Mouse (Mus musculus) heart, embryonic 12.5 days (tissue): ENCODE results near the gene Rrp1. TPM values are rescaled to one million over a fixed set of nuclear protein-coding genes. Genes with fewer than 3 reads are reported as not detected.

Experiments
- ATAC-seq: fragments of 200-750 bp; cut with Nextera tagmentation; 2 replicates; pipeline ENCODE4 v1.8.0; 2017; ENCODE audit warnings: moderate TSS enrichment, moderate library complexity; ENCODE audit not compliant: insufficient number of reproducible peaks, low FRiP score
- H3K27ac ChIP-seq: fragments of 300-500 bp; sonication (generic); 2 replicates; pipeline ENCODE4 v1.5.1; 2016; ENCODE audit warnings: mild to moderate bottlenecking, moderate library complexity; ENCODE audit not compliant: poor library complexity, severe bottlenecking
- H3K27me3 ChIP-seq: fragments of 300-500 bp; sonication (generic); replicated peaks from 2 replicates; pipeline ENCODE4 v1.6.1; 2016; ENCODE audit warnings: mild to moderate bottlenecking, moderate library complexity
- H3K36me3 ChIP-seq: fragments of 300-500 bp; sonication (generic); 2 replicates; pipeline ENCODE4 v1.6.1; 2016; ENCODE audit warnings: mild to moderate bottlenecking, moderate library complexity
- H3K4me1 ChIP-seq: fragments of 300-500 bp; sonication (generic); replicated peaks from 2 replicates; pipeline ENCODE4 v1.6.1; 2016; ENCODE audit warnings: mild to moderate bottlenecking
- H3K4me2 ChIP-seq: fragments of 300-500 bp; sonication (generic); 2 replicates; pipeline ENCODE4 v1.6.1; 2016; ENCODE audit warnings: mild to moderate bottlenecking, moderate library complexity
- H3K4me3 ChIP-seq: fragments of 300-500 bp; sonication (generic); 2 replicates; pipeline ENCODE4 v1.5.1; 2016; ENCODE audit warnings: mild to moderate bottlenecking
- H3K9ac ChIP-seq: fragments of 300-500 bp; sonication (generic); 2 replicates; pipeline ENCODE4 v1.6.1; 2016; ENCODE audit warnings: mild to moderate bottlenecking, moderate library complexity
- H3K9me3 ChIP-seq: fragments of 300-500 bp; sonication (generic); replicated peaks from 2 replicates; pipeline ENCODE4 v1.6.1; 2016; ENCODE audit warnings: mild to moderate bottlenecking, moderate library complexity
- WGBS: fragments of 180-500 bp; shearing (Covaris S2); methylation state at CpG from one replicate; pipeline ENCODE4 v1.1.7; 2016; 5-methylcytosine and 5-hydroxymethylcytosine counted together
- polyA plus RNA-seq: library from polyadenylated mRNA; unstranded; fragments of >200 nt; fragmentation: Nextera tagmentation; extraction: Ambion mirVana; gene quantifications from 2 replicates; pipeline ENCODE4 v1.2.1, GENCODE M21; 2016

The Rrp1 gene
- polyA plus RNA-seq, 1 experiment from 2014 or later = 232 TPM

DNA sequence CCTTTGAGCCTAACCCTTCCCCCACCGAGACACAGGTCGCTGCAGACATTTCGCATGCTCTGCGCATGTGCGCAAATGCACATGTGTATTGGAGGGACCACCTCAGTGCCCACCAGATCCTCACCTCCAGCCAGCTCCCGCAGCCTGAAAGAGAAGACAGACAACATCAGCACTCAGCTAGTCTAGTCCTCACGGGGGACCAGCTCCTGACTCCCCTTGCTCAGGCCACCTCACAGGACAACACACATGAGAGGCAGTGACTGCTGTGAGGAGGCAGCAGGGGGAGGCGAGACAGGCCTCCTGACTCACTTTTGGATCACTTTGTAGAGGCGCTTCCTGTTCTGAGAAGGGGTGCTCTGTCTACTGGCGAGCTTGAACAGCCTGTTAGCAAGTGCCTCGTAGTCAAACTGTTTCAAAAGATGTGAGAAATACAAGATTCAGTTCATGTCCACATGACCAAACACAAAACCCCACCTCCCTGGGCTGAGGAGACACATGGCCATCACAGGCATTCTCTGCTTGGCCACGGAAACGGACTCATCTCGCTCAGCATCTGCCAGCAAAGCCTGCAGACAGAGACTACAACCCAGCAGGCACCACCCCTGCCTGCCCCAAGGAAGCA is 10.4 kb downstream of the Rrp1 start:
- H3K4me3 ChIP-seq = no peak overlapping the region
- H3K36me3 ChIP-seq = peaks cover 76% of the 10 kb centered on the region
- H3K4me1 ChIP-seq = peaks cover 30% of the 10 kb centered on the region
- no peak overlapping the region for H3K27ac ChIP-seq
- WGBS = 91% methylated on average over 14 of the region's 14 CpGs
- no peaks in the 10 kb centered on the region for H3K27me3 ChIP-seq
- no peak overlapping the region for H3K4me2 ChIP-seq
- H3K9ac ChIP-seq = no peak overlapping the region
- ATAC-seq = no peak
- H3K9me3 ChIP-seq = no peaks in the 10 kb centered on the region

DNA sequence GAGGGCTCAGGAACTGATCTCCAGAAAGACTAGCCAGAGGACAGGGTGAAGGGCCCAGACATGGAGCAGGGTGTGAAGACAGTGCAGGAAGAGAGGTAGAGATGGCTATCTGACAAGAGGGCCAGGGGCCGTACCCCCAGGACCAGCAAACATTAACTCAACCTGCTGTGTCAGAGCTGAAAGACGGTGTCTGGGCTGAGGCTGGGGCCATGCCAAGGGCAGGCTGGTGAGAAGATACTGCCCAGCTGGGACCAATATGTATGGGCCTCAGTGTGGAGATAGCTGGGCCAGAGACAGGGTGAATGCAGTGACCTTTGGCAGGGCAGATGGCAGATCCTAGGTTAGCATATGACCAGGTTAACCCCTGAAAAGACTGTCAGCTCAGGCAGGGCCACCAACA is 11.7 kb downstream of the Rrp1 start:
- Histone ChIP-seq H3K9ac (no peak overlapping the region), H3K4me1 (peaks cover 32% of the 10 kb centered on the region), H3K27ac (no peak overlapping the region), H3K36me3 (peaks cover 63% of the 10 kb centered on the region), H3K4me2 (no peak overlapping the region), H3K4me3 (no peak overlapping the region), H3K27me3 (no peaks in the 10 kb centered on the region), H3K9me3 (no peaks in the 10 kb centered on the region)
- no peak for ATAC-seq
- 87% methylated on average over 2 of the region's 2 CpGs for WGBS

DNA sequence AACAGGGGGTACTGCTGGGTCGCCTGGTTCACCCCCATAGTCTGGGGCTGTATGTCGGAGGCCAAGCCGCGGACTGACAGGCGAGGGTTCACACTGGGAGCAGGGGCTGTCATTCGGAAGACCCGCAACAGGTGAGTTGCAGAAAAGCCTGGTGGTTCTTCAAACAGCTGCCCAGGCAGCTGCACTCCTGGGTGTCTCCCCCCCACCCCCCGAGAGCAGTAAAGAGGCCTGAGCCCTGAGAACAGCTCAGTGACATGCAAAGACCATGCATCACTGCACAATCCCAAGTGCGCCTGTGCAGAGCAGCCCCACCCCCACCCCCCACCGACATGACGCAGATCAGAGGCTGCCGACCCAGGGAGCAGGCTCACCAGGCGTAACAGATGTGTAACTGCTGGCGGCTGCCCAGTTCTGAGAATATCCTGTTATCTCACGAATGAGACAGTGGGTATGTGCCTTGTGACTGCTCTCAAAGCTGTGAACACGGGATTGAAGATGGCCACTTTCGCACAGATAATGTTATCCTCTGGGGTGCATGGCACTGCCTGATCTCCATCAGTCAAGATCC is 13.7 kb downstream of the Rrp1 start:
- Histone ChIP-seq H3K4me2 (peak overlapping the region; percentile 32; the same call in 1 of the 2 replicates), H3K4me3 (no peak overlapping the region), H3K4me1 (peaks cover 32% of the 10 kb centered on the region), H3K9ac (no peak overlapping the region), H3K27me3 (no peaks in the 10 kb centered on the region), H3K27ac (peak overlapping the region; percentile 66), H3K36me3 (peaks cover 45% of the 10 kb centered on the region), H3K9me3 (no peaks in the 10 kb centered on the region)
- ATAC-seq = peak; percentile 36
- WGBS = 35% methylated on average over 17 of the region's 17 CpGs

DNA sequence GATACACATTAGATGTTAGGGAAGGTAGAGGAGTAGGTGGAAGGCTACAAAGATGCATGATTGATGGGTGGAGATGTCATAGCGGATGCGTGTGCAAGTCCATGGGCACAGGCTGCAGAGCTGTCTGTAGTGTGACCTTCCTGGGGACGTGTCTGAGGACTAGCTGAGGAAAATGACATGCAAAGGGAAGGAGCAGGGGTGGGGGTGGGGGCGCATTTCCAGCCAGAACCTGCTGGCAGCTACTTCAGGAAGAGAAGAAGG is 16.3 kb downstream of the Rrp1 start:
- no peak overlapping the region for H3K4me3 ChIP-seq
- peaks cover 19% of the 10 kb centered on the region for H3K36me3 ChIP-seq
- 53% methylated on average over 4 of the region's 4 CpGs for WGBS
- no peak overlapping the region for H3K9ac ChIP-seq
- no peak overlapping the region for H3K27ac ChIP-seq
- H3K4me1 ChIP-seq = peaks cover 39% of the 10 kb centered on the region
- ATAC-seq = no peak
- H3K27me3 ChIP-seq = peaks cover 12% of the 10 kb centered on the region
- H3K9me3 ChIP-seq = no peaks in the 10 kb centered on the region
- no peak overlapping the region for H3K4me2 ChIP-seq

DNA sequence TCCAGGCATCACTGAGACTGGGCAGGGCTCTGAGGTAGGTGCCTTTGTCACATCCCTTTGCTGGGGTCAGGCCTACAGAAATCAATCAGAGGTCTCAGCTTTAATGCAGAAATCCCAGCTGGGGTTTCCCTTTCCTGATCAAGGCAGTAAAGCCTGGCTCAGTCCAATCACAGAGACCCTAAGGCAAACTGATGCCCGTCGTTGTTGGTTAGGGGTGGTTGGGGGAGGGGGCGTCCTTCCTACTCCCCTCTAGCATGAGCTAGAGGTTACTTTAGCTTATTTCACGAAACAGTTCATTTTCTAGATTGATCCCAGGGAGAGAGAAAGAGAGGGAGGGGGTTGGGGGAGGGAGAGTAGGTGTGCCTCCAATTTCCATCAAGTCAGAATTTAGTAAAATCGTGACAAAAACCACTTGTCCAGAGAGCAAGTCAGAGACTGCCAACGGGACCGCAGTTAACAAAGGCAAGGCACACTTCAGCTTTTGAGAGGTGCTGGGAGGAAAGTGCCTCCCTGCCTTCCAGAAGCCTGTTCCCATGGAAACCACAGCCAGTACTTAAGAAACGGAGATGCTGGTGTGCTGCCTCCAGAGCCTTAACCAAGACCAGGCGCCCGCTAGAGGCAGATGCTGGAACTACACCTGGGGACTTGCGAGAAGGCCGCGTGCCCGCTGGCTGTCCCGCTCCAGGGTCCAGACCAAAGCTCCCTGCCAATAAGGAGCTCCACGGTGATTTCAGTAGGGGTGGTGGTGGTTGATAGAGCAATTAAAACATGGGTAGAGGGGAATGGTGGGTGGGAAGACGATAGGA is 16.8 kb downstream of the Rrp1 start:
- no peak overlapping the region for H3K4me3 ChIP-seq
- ATAC-seq = 0 out of 2 replicates have a peak, but pooled peaks have one; percentile 19
- H3K4me2 ChIP-seq = no peak overlapping the region

DNA sequence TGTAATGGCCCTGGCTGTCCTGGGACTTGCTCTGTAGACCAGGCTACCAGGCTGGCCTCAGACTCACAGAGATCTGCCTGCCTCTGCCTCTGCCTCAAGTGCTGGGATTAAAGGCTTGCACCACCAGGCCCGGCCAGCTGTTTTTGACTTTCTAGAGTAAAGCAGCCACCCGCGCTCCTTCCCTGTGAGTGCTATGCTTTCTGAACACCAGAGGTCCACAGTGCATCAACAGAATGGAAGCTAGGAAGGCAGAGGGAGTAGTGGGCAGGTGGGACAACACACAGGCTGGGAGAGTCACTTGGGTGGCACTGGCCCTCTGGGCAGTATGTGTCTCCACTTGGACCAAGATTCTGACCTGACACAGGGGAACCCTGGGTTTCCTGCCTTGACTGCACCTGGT is 17.5 kb downstream of the Rrp1 start:
- 79% methylated on average over 3 of the region's 3 CpGs for WGBS
- H3K27ac ChIP-seq = no peak overlapping the region

More for the DNA sequence above, 16.8 kb downstream of the Rrp1 start:
- Histone ChIP-seq H3K36me3 (peaks cover 14% of the 10 kb centered on the region), H3K4me1 (peaks cover 35% of the 10 kb centered on the region), H3K9ac (no peak overlapping the region), H3K27me3 (peaks cover 17% of the 10 kb centered on the region), H3K27ac (no peak overlapping the region), H3K9me3 (no peaks in the 10 kb centered on the region)
- WGBS = 12% methylated on average over 17 of the region's 17 CpGs

DNA sequence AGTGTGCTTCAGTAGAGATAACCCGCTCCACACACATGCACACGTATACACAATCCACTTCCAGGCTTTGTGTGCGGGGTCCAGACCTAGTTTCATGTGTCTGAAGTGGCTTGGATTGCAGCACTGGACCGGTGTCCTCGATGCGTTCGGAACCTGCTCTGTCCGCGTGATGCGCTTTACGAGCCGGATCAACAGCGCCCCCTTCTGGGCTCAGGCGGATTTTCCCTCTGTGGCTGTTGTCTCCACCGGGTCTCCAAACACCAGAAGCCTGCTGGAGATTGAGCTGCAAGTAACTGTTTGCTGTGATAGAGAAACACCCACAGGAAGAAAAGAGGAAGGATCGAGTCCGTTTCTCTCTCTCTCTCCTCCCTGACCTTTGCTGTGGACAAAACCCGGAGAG is 20.8 kb downstream of the Rrp1 start:
- Histone ChIP-seq H3K4me3 (peak overlapping the region; percentile 14; the same call in 1 of the 2 replicates), H3K9me3 (no peaks in the 10 kb centered on the region), H3K27ac (no peak overlapping the region), H3K4me1 (peaks cover 9% of the 10 kb centered on the region; the same call in 1 of the 2 replicates), H3K9ac (no peak overlapping the region), H3K27me3 (peaks cover 45% of the 10 kb centered on the region), H3K4me2 (peak overlapping the region; percentile 52), H3K36me3 (no peaks in the 10 kb centered on the region)
- WGBS = 3% methylated on average over 18 of the region's 18 CpGs
- ATAC-seq = no peak

More for the DNA sequence above, 17.5 kb downstream of the Rrp1 start:
- Histone ChIP-seq H3K4me1 (peaks cover 29% of the 10 kb centered on the region), H3K9ac (no peak overlapping the region), H3K4me2 (no peak overlapping the region), H3K36me3 (peaks cover 7% of the 10 kb centered on the region; the same call in 1 of the 2 replicates), H3K27me3 (peaks cover 24% of the 10 kb centered on the region), H3K9me3 (no peaks in the 10 kb centered on the region), H3K4me3 (no peak overlapping the region)
- no peak for ATAC-seq

DNA sequence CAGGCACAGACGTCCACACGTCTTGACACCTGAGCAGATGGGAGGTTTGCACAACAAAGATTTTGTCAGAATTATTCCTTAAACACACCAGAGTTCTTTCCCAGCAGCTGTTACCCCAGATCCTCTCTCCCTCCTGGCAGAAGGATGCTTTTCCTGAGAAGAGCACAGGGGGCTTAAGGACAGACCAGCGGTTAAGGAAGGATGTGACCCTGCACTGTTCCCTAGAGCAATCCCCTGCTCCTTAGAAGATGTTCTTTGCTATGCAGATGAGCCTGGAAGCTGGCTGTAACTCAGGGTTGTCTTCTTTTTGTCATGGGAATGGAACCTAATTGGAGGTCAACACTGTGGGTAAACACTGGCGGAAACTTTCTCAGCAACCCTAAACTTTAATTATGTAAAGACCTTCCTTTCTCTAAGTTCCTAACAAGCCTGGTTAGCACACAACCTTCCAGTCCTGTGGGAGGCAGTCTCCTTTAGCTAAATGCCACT is 21.8 kb downstream of the Rrp1 start:
- no peaks in the 10 kb centered on the region for H3K9me3 ChIP-seq
- no peak overlapping the region for H3K9ac ChIP-seq
- no peak overlapping the region for H3K4me3 ChIP-seq
- H3K4me2 ChIP-seq = no peak overlapping the region
- no peaks in the 10 kb centered on the region for H3K36me3 ChIP-seq
- H3K27ac ChIP-seq = no peak overlapping the region
- no peak for ATAC-seq
- peaks cover 7% of the 10 kb centered on the region; the same call in 1 of the 2 replicates for H3K4me1 ChIP-seq
- 28% methylated on average over 4 of the region's 4 CpGs for WGBS
- H3K27me3 ChIP-seq = peaks cover 45% of the 10 kb centered on the region

DNA sequence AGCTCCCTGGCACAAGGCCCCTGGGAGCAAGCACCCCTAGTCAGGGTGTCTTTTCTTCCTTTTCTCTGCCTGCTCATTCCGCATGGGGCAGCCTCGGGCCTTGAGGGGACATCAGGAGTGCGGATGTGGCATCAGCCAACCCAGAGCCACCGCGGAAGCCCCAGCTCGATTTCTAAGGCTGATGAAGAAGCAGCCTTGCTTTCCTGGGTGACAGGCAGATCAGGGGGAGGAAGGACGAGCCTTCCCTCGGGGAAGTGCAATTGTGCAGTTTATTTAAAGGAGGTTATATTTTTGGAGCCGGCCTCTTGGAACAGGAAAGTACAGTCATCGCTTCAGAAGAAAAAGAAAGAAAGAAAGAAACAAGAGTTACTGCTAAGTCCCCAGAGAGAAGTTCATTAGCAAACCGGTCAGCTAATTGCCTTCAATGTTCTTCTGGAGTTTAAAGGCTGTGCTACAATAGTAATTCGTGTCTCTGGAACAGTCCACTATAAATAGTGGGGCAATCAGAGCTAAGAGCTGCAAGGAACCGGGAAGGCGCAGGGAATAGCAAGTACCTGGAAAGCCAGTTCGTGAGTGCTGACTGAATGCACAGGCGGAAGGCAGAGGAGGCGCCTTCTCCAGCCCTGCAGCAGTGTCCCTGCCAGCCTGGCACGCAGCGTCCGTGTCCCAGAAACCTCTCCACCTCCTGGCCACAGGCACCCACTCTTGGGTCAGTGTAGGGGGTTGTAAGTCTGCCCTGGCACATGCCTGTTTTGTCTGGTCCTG is 24.4 kb downstream of the Rrp1 start:
- ATAC-seq = no peak
- 55% methylated on average over 20 of the region's 20 CpGs for WGBS
- H3K9ac ChIP-seq = no peak overlapping the region

DNA sequence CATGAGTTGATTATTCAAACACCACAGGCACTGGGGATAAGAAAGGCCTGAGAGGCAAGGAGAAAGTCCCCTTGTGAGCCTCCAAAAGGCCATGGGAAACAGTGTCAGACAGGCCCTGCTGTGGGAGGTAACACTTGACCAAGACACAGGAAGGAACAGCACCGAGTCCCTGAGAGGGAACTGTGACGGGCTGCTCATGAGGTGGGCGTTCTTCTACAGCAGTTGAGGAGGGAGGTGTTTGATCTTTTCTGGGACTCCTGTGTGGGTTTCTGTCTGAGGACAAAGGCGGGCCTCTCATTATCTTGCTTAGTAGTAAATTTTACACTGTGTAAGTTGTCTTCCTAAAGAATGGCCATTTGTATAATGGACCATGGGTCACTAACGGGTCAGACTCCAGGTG is 27.3 kb downstream of the Rrp1 start:
- no peak overlapping the region for H3K4me3 ChIP-seq
- H3K27me3 ChIP-seq = peaks cover 23% of the 10 kb centered on the region
- no peaks in the 10 kb centered on the region for H3K9me3 ChIP-seq
- WGBS = 58% methylated on average over 5 of the region's 5 CpGs
- H3K4me1 ChIP-seq = no peaks in the 10 kb centered on the region
- H3K27ac ChIP-seq = no peak overlapping the region
- H3K4me2 ChIP-seq = no peak overlapping the region
- ATAC-seq = no peak
- no peaks in the 10 kb centered on the region for H3K36me3 ChIP-seq
- no peak overlapping the region for H3K9ac ChIP-seq

More for the DNA sequence above, 24.4 kb downstream of the Rrp1 start:
- no peaks in the 10 kb centered on the region for H3K36me3 ChIP-seq
- H3K4me1 ChIP-seq = peaks cover 7% of the 10 kb centered on the region; the same call in 1 of the 2 replicates
- H3K27ac ChIP-seq = no peak overlapping the region
- no peak overlapping the region for H3K4me2 ChIP-seq
- H3K9me3 ChIP-seq = no peaks in the 10 kb centered on the region
- no peak overlapping the region for H3K4me3 ChIP-seq
- H3K27me3 ChIP-seq = peaks cover 45% of the 10 kb centered on the region

DNA sequence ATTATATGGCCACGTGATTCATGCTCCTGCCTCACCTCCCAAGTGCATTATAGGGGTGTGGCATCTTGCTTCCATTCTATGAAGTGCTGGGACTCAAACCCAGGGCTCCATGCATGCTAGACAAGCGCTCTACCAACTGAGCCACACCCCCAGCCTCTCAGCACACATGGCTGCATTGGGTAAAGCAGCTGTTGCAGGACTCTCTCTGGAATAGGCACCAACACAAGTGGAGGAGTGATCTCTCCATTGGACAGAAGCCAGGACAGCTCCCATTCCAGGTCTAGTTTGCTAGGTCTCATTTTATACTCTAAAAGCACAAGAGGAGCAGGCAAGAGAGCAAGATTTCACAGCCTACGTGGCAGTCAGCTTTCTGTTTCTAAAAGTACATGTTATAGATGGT is 29.3 kb downstream of the Rrp1 start:
- Histone ChIP-seq H3K4me2 (no peak overlapping the region), H3K27me3 (0 out of 2 replicates have a peak, but pooled peaks cover 4% of the 10 kb centered on the region), H3K9me3 (peaks cover 1% of the 10 kb centered on the region; the same call in 1 of the 2 replicates), H3K4me1 (no peaks in the 10 kb centered on the region), H3K4me3 (no peak overlapping the region), H3K36me3 (no peaks in the 10 kb centered on the region), H3K27ac (no peak overlapping the region), H3K9ac (no peak overlapping the region)
- ATAC-seq = no peak
- 67% methylated on average over 3 of the region's 3 CpGs for WGBS
